Mouse (Mus musculus) limb, embryonic 13.5 days (tissue): Measurements from ENCODE around the gene Pou2f3. TPM values are rescaled to one million over a fixed set of nuclear protein-coding genes. Genes with fewer than 3 reads are reported as not detected.

ENCODE experiments used
- ATAC-seq: fragments of 200-750 bp; cut with Nextera tagmentation; 2 replicates; pipeline ENCODE4 v1.8.0; 2017; ENCODE audit warnings: low read depth, moderate number of reproducible peaks, moderate TSS enrichment; ENCODE audit not compliant: low FRiP score
- H3K27ac ChIP-seq: fragments of 300-500 bp; sonication (generic); 2 replicates; pipeline ENCODE4 v1.5.1; 2015; ENCODE audit warnings: inconsistent platforms, mild to moderate bottlenecking, moderate library complexity
- H3K27me3 ChIP-seq: fragments of 300-500 bp; sonication (generic); 2 replicates; pipeline ENCODE4 v1.6.1; 2015; ENCODE audit warnings: mild to moderate bottlenecking, inconsistent platforms
- H3K36me3 ChIP-seq: fragments of 300-500 bp; sonication (generic); 2 replicates; pipeline ENCODE4 v1.6.1; 2015; ENCODE audit warnings: inconsistent platforms, mild to moderate bottlenecking, moderate library complexity
- H3K4me1 ChIP-seq: fragments of 300-500 bp; sonication (generic); 2 replicates; pipeline ENCODE4 v1.6.1; 2015; ENCODE audit warnings: inconsistent platforms
- H3K4me2 ChIP-seq: fragments of 300-500 bp; sonication (generic); replicated peaks from 2 replicates; pipeline ENCODE4 v1.6.1; 2015; ENCODE audit warnings: inconsistent platforms, mild to moderate bottlenecking, moderate library complexity
- H3K4me3 ChIP-seq: fragments of 300-500 bp; sonication (generic); 2 replicates; pipeline ENCODE4 v1.5.1; 2015; ENCODE audit warnings: moderate library complexity, mild to moderate bottlenecking, inconsistent platforms
- H3K9ac ChIP-seq: fragments of 300-500 bp; sonication (generic); 2 replicates; pipeline ENCODE4 v1.6.1; 2015; ENCODE audit warnings: mild to moderate bottlenecking, inconsistent platforms
- H3K9me3 ChIP-seq: fragments of 300-500 bp; sonication (generic); 2 replicates; pipeline ENCODE4 v1.6.1; 2016; ENCODE audit warnings: inconsistent platforms
- WGBS: fragments of 180-500 bp; shearing (Covaris S2); methylation state at CpG from one replicate; pipeline ENCODE4 v1.1.7; 2015; 5-methylcytosine and 5-hydroxymethylcytosine counted together
- polyA plus RNA-seq: library from polyadenylated mRNA; unstranded; fragments of >200 nt; fragmentation: Nextera tagmentation; extraction: Ambion mirVana; gene quantifications from 2 replicates; pipeline ENCODE4 v1.2.1, GENCODE M21; 2015

Pou2f3 gene
- polyA plus RNA-seq, 1 experiment from 2014 or later: 0.74 TPM

GRCm38 (mm10) chr9:43238631-43239545 lies 28.7 kb upstream of the Pou2f3 start:
- Histone ChIP-seq H3K4me3 (peak overlapping the region; percentile 99), H3K9me3 (no peaks in the 10 kb centered on the region), H3K27me3 (no peaks in the 10 kb centered on the region), H3K27ac (peak overlapping the region; percentile 97), H3K36me3 (peaks cover 28% of the 10 kb centered on the region), H3K9ac (peak overlapping the region; percentile 96), H3K4me2 (peak overlapping the region; percentile 91), H3K4me1 (peaks cover 67% of the 10 kb centered on the region)
- 1% methylated on average over 47 of the region's 51 CpGs for WGBS
- no peak; the same call in 1 of the 2 replicates for ATAC-seq

GRCm38 (mm10) chr9:43238167-43238566 lies 28.0 kb upstream of the Pou2f3 start:
- Histone ChIP-seq H3K27ac (peak overlapping the region; percentile 97; the same call in 1 of the 2 replicates), H3K36me3 (peaks cover 35% of the 10 kb centered on the region), H3K4me1 (peaks cover 69% of the 10 kb centered on the region), H3K4me2 (peak overlapping the region; percentile 91), H3K4me3 (peak overlapping the region; percentile 99), H3K27me3 (no peaks in the 10 kb centered on the region), H3K9ac (peak overlapping the region; percentile 96), H3K9me3 (no peaks in the 10 kb centered on the region)
- 35% methylated on average over 2 of the region's 2 CpGs for WGBS
- no peak for ATAC-seq

- Histone ChIP-seq H3K36me3 (peaks cover 38% of the 10 kb centered on the region), H3K9ac (peak overlapping the region; percentile 96), H3K4me1 (peaks cover 75% of the 10 kb centered on the region), H3K9me3 (no peaks in the 10 kb centered on the region), H3K27ac (peak overlapping the region; percentile 97; the same call in 1 of the 2 replicates), H3K4me2 (peak overlapping the region; percentile 91), H3K4me3 (peak overlapping the region; percentile 99), H3K27me3 (no peaks in the 10 kb centered on the region)
- WGBS: 28% methylated on average over 7 of the region's 7 CpGs
- ATAC-seq: no peak
Measured at GRCm38 (mm10) chr9:43237111-43237775, 27.1 kb upstream of the Pou2f3 start.

GRCm38 (mm10) chr9:43236576-43236975 lies 26.4 kb upstream of the Pou2f3 start:
- H3K36me3 ChIP-seq: peaks cover 45% of the 10 kb centered on the region
- WGBS: 89% methylated on average over 7 of the region's 7 CpGs
- H3K4me1 ChIP-seq: peaks cover 82% of the 10 kb centered on the region
- 0 out of 2 replicates have a peak overlapping the region, but pooled peaks have one; percentile 99 for H3K4me3 ChIP-seq
- H3K27me3 ChIP-seq: no peaks in the 10 kb centered on the region
- ATAC-seq: no peak
- H3K9ac ChIP-seq: 0 out of 2 replicates have a peak overlapping the region, but pooled peaks have one; percentile 96
- H3K4me2 ChIP-seq: peak overlapping the region; percentile 91
- no peaks in the 10 kb centered on the region for H3K9me3 ChIP-seq
- H3K27ac ChIP-seq: no peak overlapping the region

- H3K9ac ChIP-seq: no peak overlapping the region
- H3K36me3 ChIP-seq: peaks cover 45% of the 10 kb centered on the region
- 97% methylated on average over 1 of the region's 1 CpGs for WGBS
- peaks cover 82% of the 10 kb centered on the region for H3K4me1 ChIP-seq
- peak overlapping the region; percentile 91 for H3K4me2 ChIP-seq
- H3K27me3 ChIP-seq: no peaks in the 10 kb centered on the region
- no peak overlapping the region for H3K4me3 ChIP-seq
- no peak overlapping the region for H3K27ac ChIP-seq
- no peaks in the 10 kb centered on the region for H3K9me3 ChIP-seq
- ATAC-seq: no peak
Measured at GRCm38 (mm10) chr9:43236106-43236505, 25.9 kb upstream of the Pou2f3 start.

GRCm38 (mm10) chr9:43235336-43235735 lies 25.2 kb upstream of the Pou2f3 start:
- 86% methylated on average over 6 of the region's 6 CpGs for WGBS
- peak overlapping the region; percentile 35; the same call in 1 of the 2 replicates for H3K9ac ChIP-seq

GRCm38 (mm10) chr9:43234496-43234895 lies 24.3 kb upstream of the Pou2f3 start:
- no peak for ATAC-seq
- WGBS: 78% methylated on average over 5 of the region's 5 CpGs
- no peak overlapping the region for H3K27ac ChIP-seq
- H3K4me1 ChIP-seq: peaks cover 89% of the 10 kb centered on the region
- H3K4me2 ChIP-seq: no peak overlapping the region
- no peaks in the 10 kb centered on the region for H3K27me3 ChIP-seq
- H3K36me3 ChIP-seq: peaks cover 61% of the 10 kb centered on the region
- H3K9ac ChIP-seq: no peak overlapping the region
- H3K9me3 ChIP-seq: no peaks in the 10 kb centered on the region
- no peak overlapping the region for H3K4me3 ChIP-seq

More at GRCm38 (mm10) chr9:43235336-43235735, 25.2 kb upstream of the Pou2f3 start:
- Histone ChIP-seq H3K4me2 (no peak overlapping the region), H3K27me3 (no peaks in the 10 kb centered on the region), H3K27ac (no peak overlapping the region), H3K4me3 (no peak overlapping the region), H3K9me3 (no peaks in the 10 kb centered on the region), H3K4me1 (peaks cover 84% of the 10 kb centered on the region), H3K36me3 (peaks cover 53% of the 10 kb centered on the region)
- no peak for ATAC-seq

GRCm38 (mm10) chr9:43233515-43233914 lies 23.3 kb upstream of the Pou2f3 start:
- Histone ChIP-seq H3K9ac (no peak overlapping the region; the same call in 1 of the 2 replicates), H3K9me3 (no peaks in the 10 kb centered on the region), H3K27ac (no peak overlapping the region), H3K36me3 (peaks cover 71% of the 10 kb centered on the region), H3K27me3 (no peaks in the 10 kb centered on the region), H3K4me2 (no peak overlapping the region), H3K4me1 (peaks cover 97% of the 10 kb centered on the region), H3K4me3 (no peak overlapping the region)
- WGBS: 91% methylated on average over 1 of the region's 1 CpGs
- no peak for ATAC-seq

- Histone ChIP-seq H3K4me2 (no peak overlapping the region), H3K9me3 (no peaks in the 10 kb centered on the region), H3K36me3 (peaks cover 72% of the 10 kb centered on the region), H3K4me3 (no peak overlapping the region), H3K27me3 (no peaks in the 10 kb centered on the region), H3K9ac (no peak overlapping the region), H3K27ac (peak overlapping the region; percentile 33; the same call in 1 of the 2 replicates), H3K4me1 (peaks cover 93% of the 10 kb centered on the region)
- no peak for ATAC-seq
- WGBS: 65% methylated on average over 5 of the region's 5 CpGs
Measured at GRCm38 (mm10) chr9:43233044-43233443, 22.9 kb upstream of the Pou2f3 start.

- no peak overlapping the region for H3K4me3 ChIP-seq
- 10% methylated on average over 5 of the region's 5 CpGs for WGBS
- ATAC-seq: 0 out of 2 replicates have a peak, but pooled peaks have one; percentile 30
- no peak overlapping the region; the same call in 1 of the 2 replicates for H3K4me2 ChIP-seq
- H3K9me3 ChIP-seq: no peaks in the 10 kb centered on the region; the same call in 1 of the 2 replicates
- no peak overlapping the region for H3K9ac ChIP-seq
- peaks cover 79% of the 10 kb centered on the region for H3K36me3 ChIP-seq
- peaks cover 90% of the 10 kb centered on the region for H3K4me1 ChIP-seq
- H3K27me3 ChIP-seq: no peaks in the 10 kb centered on the region
- peak overlapping the region; percentile 61; the same call in 1 of the 2 replicates for H3K27ac ChIP-seq
Measured at GRCm38 (mm10) chr9:43232286-43232685, 22.1 kb upstream of the Pou2f3 start.

GRCm38 (mm10) chr9:43231805-43232204 lies 21.6 kb upstream of the Pou2f3 start:
- ATAC-seq: no peak
- Histone ChIP-seq H3K4me1 (peaks cover 90% of the 10 kb centered on the region), H3K9me3 (no peaks in the 10 kb centered on the region; the same call in 1 of the 2 replicates), H3K4me3 (no peak overlapping the region), H3K27ac (peak overlapping the region; percentile 61; the same call in 1 of the 2 replicates), H3K9ac (peak overlapping the region; percentile 36), H3K4me2 (no peak overlapping the region; the same call in 1 of the 2 replicates), H3K36me3 (peaks cover 84% of the 10 kb centered on the region), H3K27me3 (no peaks in the 10 kb centered on the region)
- WGBS: 46% methylated on average over 4 of the region's 4 CpGs
